Mouse (Mus musculus): Measurements from ENCODE around the gene Crispld2.
A peak's percentile ranks its signal among the peaks of the same experiment; 100 is the strongest.

Crispld2 gene

DNA sequence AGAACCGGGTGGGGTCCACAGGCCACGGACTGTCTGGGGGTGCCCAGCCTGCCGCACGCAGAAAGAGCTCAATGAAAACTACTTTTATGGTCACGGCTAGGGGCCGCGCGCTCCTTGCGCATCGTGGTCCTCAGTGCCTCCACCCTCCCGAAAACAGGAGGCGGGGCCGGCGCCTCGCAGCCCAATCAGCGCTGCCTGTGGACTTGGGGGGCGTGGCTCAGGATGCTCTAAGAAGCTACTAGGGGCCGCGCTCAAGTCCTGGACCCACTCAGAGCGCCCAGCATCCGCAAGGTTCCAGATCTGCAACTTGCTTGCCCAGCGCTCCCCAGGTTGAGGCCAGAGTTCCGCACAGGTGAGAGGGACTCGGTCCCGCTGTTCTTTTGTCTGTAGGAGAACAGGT lies at the start of gene Crispld2:
Crispld2 (plus strand) TSS at position 190 of the 400 bp plus-strand sequence.
- peak; percentile 86 for DNase-seq (ENCODE audit: low spot score)

DNA sequence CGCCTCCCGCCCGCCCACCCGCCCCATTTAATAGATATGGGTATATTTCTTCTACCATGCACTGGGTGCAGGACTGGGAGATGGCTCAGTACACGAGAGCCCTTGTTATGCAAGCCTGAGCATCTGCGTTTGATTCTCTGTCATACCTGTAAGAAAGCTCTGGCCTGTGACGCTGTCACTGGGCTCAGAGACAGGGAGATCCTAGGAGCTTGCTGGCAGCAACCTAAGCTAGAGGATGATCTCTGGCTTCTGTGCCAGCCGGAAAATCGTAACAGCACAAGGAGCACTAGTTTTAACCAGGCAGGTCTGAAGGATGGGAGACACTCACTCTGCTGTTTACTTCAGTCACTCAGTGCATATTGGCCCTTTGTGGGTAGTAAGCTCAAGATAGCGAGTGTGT lies 48.6 kb upstream of the Crispld2 start:
- DNase-seq (ENCODE audit: low spot score), result no peak

GRCm38 (mm10) chr8:119944096-119944811 lies 48.0 kb upstream of the Crispld2 start:
- peak; percentile 52 for DNase-seq (ENCODE audit: low spot score)

GRCm38 (mm10) chr8:119946326-119946865 lies 45.8 kb upstream of the Crispld2 start:
- no peak for DNase-seq (ENCODE audit: low spot score)

- DNase-seq (ENCODE audit: low spot score), result no peak
Observed at GRCm38 (mm10) chr8:119947653-119948052, 44.6 kb upstream of the Crispld2 start.

DNA sequence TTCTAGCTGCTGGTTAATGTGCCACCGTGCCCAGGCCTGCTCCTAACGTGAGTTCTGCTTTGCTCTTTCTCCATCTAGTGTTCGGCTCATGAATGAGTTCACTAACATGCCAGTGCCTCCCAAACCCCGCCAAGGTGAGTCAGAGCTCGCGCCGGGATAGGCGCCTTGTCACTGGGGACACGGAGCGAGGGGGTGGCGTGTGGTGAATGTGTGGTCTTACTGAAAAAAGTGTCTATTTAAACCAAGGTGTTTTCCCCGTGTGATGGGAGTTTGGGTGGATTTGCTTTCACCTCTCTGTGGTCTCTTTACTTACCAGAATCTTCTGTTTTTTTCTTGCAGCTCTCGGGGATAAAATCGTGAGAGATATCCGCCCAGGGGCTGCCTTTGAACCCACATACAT lies 43.9 kb upstream of the Crispld2 start:
- no peak for DNase-seq (ENCODE audit: low spot score)

DNA sequence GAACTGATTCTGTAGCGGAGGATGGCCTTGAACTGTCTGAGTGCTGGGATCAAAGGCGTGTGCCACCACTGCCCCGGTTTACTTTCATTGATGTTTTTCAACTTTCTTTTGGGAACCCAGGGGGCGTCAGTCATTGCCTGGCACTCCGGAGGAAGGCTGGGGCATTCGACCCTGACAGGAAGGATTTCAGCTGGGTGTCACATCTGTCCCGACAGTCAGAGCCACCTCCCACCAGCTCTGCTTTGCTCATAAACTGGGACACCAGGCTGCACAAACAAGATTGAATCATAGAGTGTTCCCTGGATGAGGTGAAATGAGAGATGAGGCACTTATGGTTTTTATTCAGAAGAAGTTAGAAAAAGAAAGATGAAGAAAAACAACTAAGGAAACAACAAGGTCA lies 40.0 kb upstream of the Crispld2 start:
- DNase-seq (ENCODE audit: low spot score), result no peak

DNA sequence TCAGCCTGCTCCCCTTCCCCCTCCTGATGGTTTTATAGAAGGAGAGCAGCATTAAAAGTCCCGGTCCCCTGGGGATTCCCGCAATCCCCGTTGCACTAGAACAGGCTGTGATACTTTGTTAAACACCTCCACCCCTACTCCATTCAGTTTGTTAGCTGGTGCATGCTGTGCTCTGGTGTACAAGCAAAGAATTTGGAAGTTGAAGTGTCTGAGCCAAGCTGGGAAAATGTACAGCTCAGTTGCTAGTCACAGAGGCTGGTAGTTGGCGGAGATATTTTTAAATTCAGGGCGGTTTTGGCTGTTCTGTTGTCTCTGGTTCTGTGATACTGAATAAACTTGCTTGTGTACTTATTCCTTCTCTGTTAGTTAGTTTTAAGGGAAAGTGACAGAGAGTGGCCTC lies 39.5 kb upstream of the Crispld2 start:
- no peak for DNase-seq (ENCODE audit: low spot score)

DNA sequence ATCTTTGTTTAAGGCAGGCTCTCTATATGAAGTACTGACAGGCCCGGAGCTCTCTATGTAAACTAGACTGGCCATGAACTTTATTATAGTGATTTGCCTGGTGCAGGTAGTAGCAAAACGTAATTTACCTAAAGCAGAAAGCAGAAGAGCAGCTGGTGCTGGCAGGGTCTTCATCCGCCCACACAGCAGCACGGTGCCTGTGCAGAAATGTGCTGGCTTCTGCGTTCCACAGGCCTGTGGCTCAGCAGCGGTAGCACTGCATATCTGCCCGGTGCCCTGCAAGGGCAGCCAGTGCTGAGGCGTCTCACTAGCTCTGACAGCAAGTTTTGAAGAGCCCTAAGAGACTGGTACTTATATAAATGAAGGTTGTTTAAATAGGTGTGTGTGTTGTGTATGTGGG lies 36.9 kb upstream of the Crispld2 start:
- no peak for DNase-seq (ENCODE audit: low spot score)

GRCm38 (mm10) chr8:119958076-119958475 lies 34.2 kb upstream of the Crispld2 start:
- DNase-seq (ENCODE audit: low spot score), result no peak

- no peak for DNase-seq (ENCODE audit: low spot score)
Observed at GRCm38 (mm10) chr8:119960531-119961104, 31.6 kb upstream of the Crispld2 start.

- DNase-seq (ENCODE audit: low spot score), result no peak
Observed at GRCm38 (mm10) chr8:119964859-119965258, 27.4 kb upstream of the Crispld2 start.

GRCm38 (mm10) chr8:119967435-119967834 lies 24.8 kb upstream of the Crispld2 start:
- no peak for DNase-seq (ENCODE audit: low spot score)

- no peak for DNase-seq (ENCODE audit: low spot score)
Observed at GRCm38 (mm10) chr8:119970169-119970568, 22.1 kb upstream of the Crispld2 start.

- no peak for DNase-seq (ENCODE audit: low spot score)
Observed at GRCm38 (mm10) chr8:119972558-119972957, 19.7 kb upstream of the Crispld2 start.

GRCm38 (mm10) chr8:119978770-119979381 lies 13.4 kb upstream of the Crispld2 start:
- DNase-seq (ENCODE audit: low spot score), result no peak

DNA sequence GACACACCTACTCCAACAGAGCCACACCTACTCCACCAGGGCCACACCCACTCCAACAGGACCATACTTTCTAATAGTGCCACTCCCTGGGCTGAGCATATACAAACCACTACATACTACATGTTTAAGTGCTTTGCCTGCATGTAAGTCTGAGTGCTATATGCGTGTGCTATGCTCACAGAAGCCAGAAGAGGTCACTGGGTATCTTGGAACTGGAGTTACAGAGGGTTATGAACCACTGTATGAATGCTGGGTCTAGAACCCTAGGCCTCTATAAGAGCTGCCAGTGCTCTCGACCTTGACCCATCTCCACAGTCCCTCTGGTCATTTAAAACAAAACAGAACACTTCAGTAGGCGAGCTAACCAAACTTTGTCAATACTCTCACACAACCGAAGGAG lies 11.0 kb upstream of the Crispld2 start:
- no peak for DNase-seq (ENCODE audit: low spot score)

- no peak for DNase-seq (ENCODE audit: low spot score)
Observed at GRCm38 (mm10) chr8:119984085-119984484, 8.2 kb upstream of the Crispld2 start.

- no peak for DNase-seq (ENCODE audit: low spot score)
Observed at GRCm38 (mm10) chr8:119986174-119986573, 6.1 kb upstream of the Crispld2 start.

DNA sequence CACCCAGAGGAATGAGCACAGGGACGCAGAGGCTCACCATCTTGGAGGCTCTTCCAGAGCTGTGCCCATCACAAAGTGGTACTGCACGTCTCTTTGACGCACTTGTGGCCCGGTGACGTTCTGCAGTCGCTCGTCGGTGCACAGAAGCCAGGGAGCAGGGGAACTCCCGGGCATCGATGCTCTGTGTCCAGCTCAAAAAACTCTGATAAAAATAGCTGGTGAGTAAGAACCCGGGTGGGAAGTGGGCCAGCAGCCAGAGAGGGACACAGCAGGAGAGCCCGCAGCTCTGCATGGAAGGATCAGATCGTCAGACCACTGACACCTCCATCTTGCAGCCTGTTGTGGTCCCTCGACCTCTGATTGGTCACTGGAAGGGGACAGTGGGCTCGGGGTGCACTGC lies 4.2 kb upstream of the Crispld2 start:
- DNase-seq (ENCODE audit: low spot score), result no peak

- DNase-seq (ENCODE audit: low spot score), result no peak
Observed at GRCm38 (mm10) chr8:119994114-119994513, 1.9 kb downstream of the Crispld2 start.

DNA sequence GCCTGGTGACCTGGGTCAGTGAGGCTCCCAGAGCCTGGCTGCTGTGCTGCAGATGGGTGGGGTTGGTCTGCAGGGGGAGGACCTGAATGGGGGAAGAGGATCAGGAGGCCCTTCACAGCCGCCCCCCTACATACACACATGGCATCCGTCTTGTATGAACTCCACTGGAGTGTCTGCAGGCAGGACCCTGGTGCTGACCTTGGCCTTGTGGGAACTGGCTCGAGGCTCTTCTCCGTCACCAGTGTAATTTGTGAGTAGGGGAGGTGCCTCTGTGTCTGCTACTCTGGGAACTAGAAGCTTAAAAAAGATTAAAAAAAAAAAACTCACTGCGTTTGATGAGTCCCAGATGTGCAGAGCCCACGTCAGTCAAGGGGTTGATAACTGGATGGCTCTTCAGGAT lies 2.3 kb downstream of the Crispld2 start:
- DNase-seq (ENCODE audit: low spot score), result no peak

DNA sequence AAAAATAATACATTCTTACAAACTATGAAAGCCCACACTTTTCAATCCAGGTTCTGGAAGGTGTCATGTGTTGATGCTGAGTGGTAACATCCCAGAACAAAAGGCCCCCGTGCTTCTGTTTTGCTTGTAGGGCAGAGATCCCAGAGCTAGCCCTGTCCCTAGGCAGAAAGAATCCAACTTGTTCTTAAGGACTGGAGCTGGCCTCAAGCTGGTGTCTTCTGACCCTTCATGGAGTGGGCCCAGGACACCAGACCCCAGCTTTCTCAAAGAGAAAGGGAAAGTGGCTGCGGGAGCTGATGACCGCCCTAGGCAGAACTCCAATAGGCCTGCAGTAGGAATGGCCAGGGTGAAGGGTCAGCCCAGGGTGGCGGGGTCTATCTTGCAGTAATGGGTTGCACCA lies 5.0 kb downstream of the Crispld2 start:
- DNase-seq (ENCODE audit: low spot score), result no peak
